Mouse (Mus musculus) cortical plate, adult 2 months (tissue): Measurements from ENCODE around the gene Gimd1.

Experiments
- CTCF ChIP-seq: fragments of 200-500 bp; IDR thresholded peaks from 2 replicates; pipeline ENCODE4 v1.5.1; 2011; ENCODE audit warnings: mild to moderate bottlenecking, control low read depth, low read length; ENCODE audit not compliant: insufficient read depth; ENCODE audit errors: extremely low read depth
- POLR2A ChIP-seq: fragments of 200-500 bp; IDR thresholded peaks from 2 replicates; pipeline ENCODE4 v1.6.1; 2011; ENCODE audit warnings: mild to moderate bottlenecking, low read length, control low read depth; ENCODE audit not compliant: insufficient read depth; ENCODE audit errors: extremely low read depth

DNA sequence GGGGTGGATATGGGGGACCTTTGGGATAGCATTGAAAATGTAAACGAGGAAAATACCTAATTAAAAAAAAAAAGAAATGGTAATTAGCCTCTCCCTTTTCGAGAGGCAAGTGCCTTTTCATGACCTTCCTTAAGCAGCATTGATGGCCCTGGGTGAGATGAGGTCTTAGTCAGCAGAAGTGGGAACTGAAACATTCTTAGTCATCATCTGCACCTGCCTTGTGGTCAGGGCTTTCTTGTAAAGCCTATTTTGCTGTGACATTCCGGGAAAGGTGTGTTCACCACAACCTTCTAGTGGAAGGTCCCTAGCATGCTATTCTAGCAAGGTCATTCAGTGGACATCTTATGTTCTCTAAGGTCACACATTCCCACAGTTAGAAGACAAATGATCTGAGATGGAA, 48.4 kb upstream of the Gimd1 start:
- TF ChIP-seq POLR2A (no peak), CTCF (no peak)
